ENCODE assay signal across 11 mouse cellular contexts in genomic region chr17:14455251-14455743, GRCm38 (mm10).
DNase-seq lines count a peak whose midpoint lies in the region; ATAC-seq lines count a peak whose summit lies in the region.
"Had no signal": no experiment of that assay in that cellular context is flagged by ENCODE, and none has a peak within 500 bp of the region (broad histone marks: within the 10 kb centered on the region; RNA-seq: fewer than 3 reads in every experiment).

No protein-coding gene starts in this region.

- no peak overlapping the region for H3K4me3 ChIP-seq in forebrain, embryonic 11.5 days (ENCODE audit: low read depth, low read length)
- H3K4me3 ChIP-seq in limb, embryonic 15.5 days = no peak overlapping the region
- H3K4me3 ChIP-seq in liver, embryonic 11.5 days (ENCODE audit: low read depth, low read length) = no peak overlapping the region
- no peak overlapping the region for H3K4me3 ChIP-seq in kidney, embryonic 14.5 days (ENCODE audit: low read length)
- H3K4me3 ChIP-seq: megakaryocyte, embryonic 14.5 days had no signal

- H3K4me1 ChIP-seq in forebrain, embryonic 11.5 days (replicated peaks; ENCODE audit: control insufficient read depth, insufficient read depth, low read length) = peaks cover 4% of the 10 kb centered on the region; the same call in 1 of the 2 replicates
- H3K4me1 ChIP-seq in limb, embryonic 15.5 days = peaks cover 20% of the 10 kb centered on the region
- H3K4me1 ChIP-seq in liver, embryonic 11.5 days (replicated peaks; ENCODE audit: control insufficient read depth, insufficient read depth, low read length) = no peaks in the 10 kb centered on the region
- peaks cover 5% of the 10 kb centered on the region; the same call in 1 of the 2 replicates for H3K4me1 ChIP-seq in kidney, embryonic 14.5 days (ENCODE audit: control insufficient read depth, insufficient read depth, low read length)
- H3K4me1 ChIP-seq: megakaryocyte, embryonic 14.5 days had no signal

- H3K36me3 ChIP-seq in forebrain, embryonic 11.5 days (ENCODE audit: control insufficient read depth, insufficient read depth, low read length) = no peaks in the 10 kb centered on the region
- H3K36me3 ChIP-seq in limb, embryonic 15.5 days = no peaks in the 10 kb centered on the region
- H3K36me3 ChIP-seq in liver, embryonic 11.5 days (ENCODE audit: control insufficient read depth, insufficient read depth, low read length) = no peaks in the 10 kb centered on the region
- no peaks in the 10 kb centered on the region for H3K36me3 ChIP-seq in kidney, embryonic 14.5 days (ENCODE audit: control insufficient read depth, insufficient read depth, low read length)

- WGBS in forebrain, embryonic 11.5 days = 76% methylated on average over 8 of the region's 8 CpGs
- WGBS in limb, embryonic 15.5 days = 40% methylated on average over 8 of the region's 8 CpGs
- WGBS in liver, embryonic 11.5 days = 67% methylated on average over 8 of the region's 8 CpGs
- 51% methylated on average over 8 of the region's 8 CpGs for WGBS in kidney, embryonic 14.5 days

- ATAC-seq in forebrain, embryonic 11.5 days (replicated peaks; ENCODE audit: low FRiP score) = 0 out of 2 replicates have a peak, but pooled peaks have one; percentile 30
- peak; percentile 75 for ATAC-seq in limb, embryonic 15.5 days (ENCODE audit: insufficient number of reproducible peaks, low FRiP score, low TSS enrichment, low read depth)
- ATAC-seq in liver, embryonic 11.5 days (replicated peaks; ENCODE audit: low FRiP score) = no peak
- no peak for ATAC-seq in kidney, embryonic 14.5 days (ENCODE audit: low FRiP score, low TSS enrichment)
- ATAC-seq: intestine, embryonic 16.5 days had no signal

- no peak overlapping the region for H3K4me2 ChIP-seq in forebrain, embryonic 11.5 days (ENCODE audit: low read depth, low read length, severe bottlenecking)
- H3K4me2 ChIP-seq in limb, embryonic 15.5 days = no peak overlapping the region
- H3K4me2 ChIP-seq in liver, embryonic 11.5 days = no peak overlapping the region
- no peak overlapping the region for H3K4me2 ChIP-seq in kidney, embryonic 14.5 days (replicated peaks; ENCODE audit: low read depth, low read length)

- no peak overlapping the region for H3K27ac ChIP-seq in forebrain, embryonic 11.5 days (ENCODE audit: low read depth, low read length)
- H3K27ac ChIP-seq in limb, embryonic 15.5 days = peak overlapping the region; percentile 40
- no peak overlapping the region for H3K27ac ChIP-seq in liver, embryonic 11.5 days (ENCODE audit: low read depth, low read length)
- no peak overlapping the region for H3K27ac ChIP-seq in kidney, embryonic 14.5 days (ENCODE audit: low read depth, low read length)

- H3K9me3 ChIP-seq in forebrain, embryonic 11.5 days (ENCODE audit: control insufficient read depth, low read length) = no peaks in the 10 kb centered on the region
- no peaks in the 10 kb centered on the region for H3K9me3 ChIP-seq in limb, embryonic 15.5 days
- H3K9me3 ChIP-seq in liver, embryonic 11.5 days (ENCODE audit: control insufficient read depth, low read length) = no peaks in the 10 kb centered on the region
- no peaks in the 10 kb centered on the region for H3K9me3 ChIP-seq in kidney, embryonic 14.5 days (ENCODE audit: control insufficient read depth, low read length)

- H3K27me3 ChIP-seq in forebrain, embryonic 11.5 days (ENCODE audit: control insufficient read depth, insufficient read depth, low read length) = no peaks in the 10 kb centered on the region
- 0 out of 2 replicates have a peak, but pooled peaks cover 3% of the 10 kb centered on the region for H3K27me3 ChIP-seq in limb, embryonic 15.5 days
- no peaks in the 10 kb centered on the region for H3K27me3 ChIP-seq in liver, embryonic 11.5 days (replicated peaks; ENCODE audit: control insufficient read depth, insufficient read depth, low read length)
- H3K27me3 ChIP-seq in kidney, embryonic 14.5 days (ENCODE audit: control insufficient read depth, insufficient read depth, low read length) = no peaks in the 10 kb centered on the region
- H3K27me3 ChIP-seq: megakaryocyte, embryonic 14.5 days had no signal

- H3K9ac ChIP-seq in forebrain, embryonic 11.5 days (ENCODE audit: low read length) = no peak overlapping the region
- no peak overlapping the region for H3K9ac ChIP-seq in limb, embryonic 15.5 days
- no peak overlapping the region for H3K9ac ChIP-seq in liver, embryonic 11.5 days (ENCODE audit: low read depth, low read length)
- no peak overlapping the region for H3K9ac ChIP-seq in kidney, embryonic 14.5 days (ENCODE audit: low read depth, low read length)

- peak; percentile 19 for DNase-seq in ovary, adult 18-20 months (ENCODE audit: low spot score)
- DNase-seq in ovary, postnatal 14 days (ENCODE audit: low spot score) = no peak
- DNase-seq in cerebellum, adult 18-20 months = peak; percentile 77 to 78
- no peak for DNase-seq in forebrain, embryonic 11.5 days (ENCODE audit: low spot score)
- DNase-seq in liver, embryonic 11.5 days (ENCODE audit: low spot score) = no peak
- DNase-seq in embryo, embryonic 11 days = no peak
- DNase-seq: heart, adult 18-20 months had no signal

Comparison
In these comparisons a context has a peak if more than half of its experiments do, and no peak if none do; other contexts are left out.
1. DNase-seq: peak in ovary, adult 18-20 months (single experiment) and cerebellum, adult 18-20 months (2 of 2); none in ovary, postnatal 14 days (single experiment), forebrain, embryonic 11.5 days (single experiment), liver, embryonic 11.5 days (single experiment) and embryo, embryonic 11 days (single experiment).
2. ATAC-seq: peak in forebrain, embryonic 11.5 days (single experiment) and limb, embryonic 15.5 days (single experiment); none in liver, embryonic 11.5 days (single experiment) and kidney, embryonic 14.5 days (single experiment).